Comparison of ENCODE assay signal across 20 mouse cellular contexts in the genomic region with DNA sequence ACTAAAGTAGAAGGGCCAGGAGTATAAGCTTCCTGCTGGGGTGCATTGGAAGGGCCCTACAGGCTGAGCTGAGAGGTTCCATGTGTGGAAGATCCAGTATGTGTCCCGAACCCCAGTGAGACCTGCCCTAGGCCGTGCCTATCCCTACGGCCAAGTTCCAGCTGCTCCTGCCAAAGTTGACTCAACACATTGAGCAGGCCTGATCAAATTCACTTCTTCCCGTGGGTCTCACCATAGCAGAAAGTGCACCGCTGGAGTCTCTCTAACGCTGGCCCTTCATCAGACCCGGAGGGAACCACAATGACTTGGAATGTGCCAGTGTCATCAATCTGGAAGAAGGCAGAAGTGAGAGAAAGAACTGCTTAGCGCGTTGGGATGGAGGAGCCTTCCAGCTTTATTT. TPM values are rescaled to one million over a fixed set of nuclear protein-coding genes. Genes with fewer than 3 reads are reported as not detected.
DNase-seq lines count a peak whose midpoint lies in the region; ATAC-seq lines count a peak whose summit lies in the region.
"Had no signal": no experiment of that assay in that cellular context is flagged by ENCODE, and none has a peak within 500 bp of the region (broad histone marks: within the 10 kb centered on the region; RNA-seq: fewer than 3 reads in every experiment).

No protein-coding gene starts in this region.

- H3K4me3 ChIP-seq in heart, embryonic 10.5 days: no peak overlapping the region
- H3K4me3 ChIP-seq in neural tube, embryonic 15.5 days (replicated peaks): no peak overlapping the region
- H3K4me3 ChIP-seq: forebrain, embryonic 12.5 days; midbrain, embryonic 12.5 days had no signal

- H3K4me2 ChIP-seq in neural tube, embryonic 15.5 days: no peak overlapping the region
- H3K4me2 ChIP-seq: forebrain, embryonic 12.5 days; hindbrain, embryonic 14.5 days; midbrain, embryonic 12.5 days had no signal

- peak; percentile 16 for DNase-seq in heart, postnatal 4 days
- no peak for DNase-seq in heart, embryonic 10.5 days (ENCODE audit: low spot score)
- peak; percentile 61 for DNase-seq in 3134 (ENCODE audit: extremely low read depth, insufficient read length, low spot score)
- peak; percentile 79 for DNase-seq in NIH3T3 (ENCODE audit: low read depth)
- peak; percentile 58 for DNase-seq in gastrocnemius, postnatal 25 days
- DNase-seq in urinary bladder, postnatal 25 days (ENCODE audit: low spot score): no peak
- DNase-seq: adrenal gland, postnatal 25 days; cerebellum, adult 11-12 months; cerebellum, postnatal 14 days; kidney, adult 9 months; kidney, postnatal 36 days; liver, postnatal 0 days; right cerebral cortex, adult 18-20 months; spleen, adult 18-20 months; thymus, adult 2 months had no signal

- 83% methylated on average over 9 of the region's 9 CpGs for WGBS in heart, embryonic 10.5 days
- 57% methylated on average over 9 of the region's 9 CpGs for WGBS in neural tube, embryonic 15.5 days

- no peak overlapping the region for H3K9ac ChIP-seq in neural tube, embryonic 15.5 days (replicated peaks)
- H3K9ac ChIP-seq: forebrain, embryonic 12.5 days; hindbrain, embryonic 14.5 days; liver, postnatal 0 days; midbrain, embryonic 12.5 days had no signal

- peaks cover 22% of the 10 kb centered on the region for H3K4me1 ChIP-seq in heart, embryonic 10.5 days
- peaks cover 37% of the 10 kb centered on the region for H3K4me1 ChIP-seq in neural tube, embryonic 15.5 days
- H3K4me1 ChIP-seq: forebrain, embryonic 12.5 days; midbrain, embryonic 12.5 days had no signal

- peaks cover 1% of the 10 kb centered on the region; the same call in 1 of the 2 replicates for H3K27me3 ChIP-seq in heart, embryonic 10.5 days (ENCODE audit: insufficient read depth, poor library complexity, severe bottlenecking)
- H3K27me3 ChIP-seq in neural tube, embryonic 15.5 days (replicated peaks): no peaks in the 10 kb centered on the region
- H3K27me3 ChIP-seq: forebrain, embryonic 12.5 days; midbrain, embryonic 12.5 days had no signal

- no peaks in the 10 kb centered on the region for H3K9me3 ChIP-seq in heart, embryonic 10.5 days
- no peaks in the 10 kb centered on the region for H3K9me3 ChIP-seq in neural tube, embryonic 15.5 days (replicated peaks)
- H3K9me3 ChIP-seq: forebrain, embryonic 12.5 days; midbrain, embryonic 12.5 days had no signal

- no peak for ATAC-seq in neural tube, embryonic 15.5 days (ENCODE audit: low FRiP score)
- ATAC-seq: liver, postnatal 0 days; Patski had no signal

- H3K27ac ChIP-seq in heart, embryonic 10.5 days: no peak overlapping the region
- no peak overlapping the region for H3K27ac ChIP-seq in neural tube, embryonic 15.5 days (replicated peaks)
- H3K27ac ChIP-seq: forebrain, embryonic 12.5 days; hindbrain, embryonic 14.5 days; midbrain, embryonic 12.5 days had no signal

- no peaks in the 10 kb centered on the region for H3K36me3 ChIP-seq in heart, embryonic 10.5 days
- no peaks in the 10 kb centered on the region for H3K36me3 ChIP-seq in neural tube, embryonic 15.5 days
- H3K36me3 ChIP-seq: forebrain, embryonic 12.5 days; midbrain, embryonic 12.5 days had no signal

RNA-seq across cellular contexts. Expression of a gene that starts 59.2 kb away (rescaled TPM):
- 10 to 100 TPM; 21.0 to 23.5 TPM for total RNA-seq in heart, postnatal 4 days (2021)
- polyA plus RNA-seq in heart, embryonic 10.5 days (2016; fragmentation: Nextera tagmentation; extraction: Ambion mirVana): 16.1 and 16.5 TPM in 2 replicates
- total RNA-seq in gastrocnemius, postnatal 25 days (2021): 10 to 100 TPM in 1 of 2 experiments, 1 to 10 TPM in 1; 9.6 to 10.2 TPM
- polyA plus RNA-seq in neural tube, embryonic 15.5 days (2015; fragmentation: Nextera tagmentation; extraction: Ambion mirVana): 15.8 and 16.5 TPM in 2 replicates

Comparison
In these comparisons a context has a peak if more than half of its experiments do, and no peak if none do; other contexts are left out.
1. DNase-seq: peak in heart, postnatal 4 days (single experiment), 3134 (single experiment), NIH3T3 (single experiment) and gastrocnemius, postnatal 25 days (single experiment); none in heart, embryonic 10.5 days (single experiment) and urinary bladder, postnatal 25 days (single experiment).